Mouse (Mus musculus) midbrain, embryonic 13.5 days (tissue): Measurements from ENCODE around the gene Zdhhc19. TPM values are rescaled to one million over a fixed set of nuclear protein-coding genes. Genes with fewer than 3 reads are reported as not detected.
"Not testable (repeated sequence)": the region's sequence is repeated elsewhere in the genome, so short reads cannot be mapped to it uniquely, and the experiment has no call there.

Experiments used
- ATAC-seq: fragments of 200-750 bp; cut with Nextera tagmentation; 2 replicates; pipeline ENCODE4 v1.8.0; 2017; ENCODE audit warnings: mild to moderate bottlenecking, moderate TSS enrichment, moderate library complexity
- H3K27ac ChIP-seq: fragments of 300-500 bp; sonication (generic); 2 replicates; pipeline ENCODE4 v1.5.1; 2015; ENCODE audit warnings: inconsistent platforms, mild to moderate bottlenecking, moderate library complexity
- H3K27me3 ChIP-seq: fragments of 300-500 bp; sonication (generic); 2 replicates; pipeline ENCODE4 v1.6.1; 2015; ENCODE audit warnings: mild to moderate bottlenecking, inconsistent platforms
- H3K36me3 ChIP-seq: fragments of 300-500 bp; sonication (generic); 2 replicates; pipeline ENCODE4 v1.6.1; 2015; ENCODE audit warnings: mild to moderate bottlenecking, inconsistent platforms
- H3K4me1 ChIP-seq: fragments of 300-500 bp; sonication (generic); replicated peaks from 2 replicates; pipeline ENCODE4 v1.6.1; 2015; ENCODE audit warnings: inconsistent platforms
- H3K4me2 ChIP-seq: fragments of 300-500 bp; sonication (generic); replicated peaks from 2 replicates; pipeline ENCODE4 v1.6.1; 2015; ENCODE audit warnings: moderate library complexity, mild to moderate bottlenecking, inconsistent platforms
- H3K4me3 ChIP-seq: fragments of 300-500 bp; sonication (generic); replicated peaks from 2 replicates; pipeline ENCODE4 v1.5.1; 2015; ENCODE audit warnings: mild to moderate bottlenecking, inconsistent platforms
- H3K9ac ChIP-seq: fragments of 300-500 bp; sonication (generic); replicated peaks from 2 replicates; pipeline ENCODE4 v1.6.1; 2015; ENCODE audit warnings: mild to moderate bottlenecking, inconsistent platforms
- H3K9me3 ChIP-seq: fragments of 300-500 bp; sonication (generic); 2 replicates; pipeline ENCODE4 v1.6.1; 2016; ENCODE audit warnings: mild to moderate bottlenecking, inconsistent platforms
- WGBS: fragments of 180-500 bp; shearing (Covaris S2); methylation state at CpG from one replicate; pipeline ENCODE4 v1.1.7; 2015; 5-methylcytosine and 5-hydroxymethylcytosine counted together
- polyA plus RNA-seq: library from polyadenylated mRNA; unstranded; fragments of >200 nt; fragmentation: Nextera tagmentation; extraction: Ambion mirVana; gene quantifications from 2 replicates; pipeline ENCODE4 v1.2.1, GENCODE M21; 2015

Gene Zdhhc19
- polyA plus RNA-seq, 1 experiment from 2014 or later: not detected

DNA sequence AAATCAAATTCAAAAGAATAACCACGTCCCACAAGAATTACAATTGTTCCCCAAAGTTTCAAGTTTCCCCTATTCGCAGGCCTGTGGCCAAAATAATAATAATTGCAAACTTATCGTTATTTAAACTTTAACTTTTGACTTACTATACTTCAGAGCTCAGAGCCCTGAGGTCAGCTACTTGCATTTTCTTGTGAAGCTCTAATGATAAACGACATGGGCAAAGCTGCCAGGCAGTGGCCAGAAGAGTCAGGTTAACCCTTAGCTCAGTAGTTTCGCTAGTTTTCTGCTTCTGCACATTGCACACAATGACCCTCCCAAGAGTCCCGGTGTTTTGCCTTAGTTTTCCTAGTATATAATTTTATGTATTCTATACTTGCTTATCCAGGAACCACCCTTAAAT lies 1.7 kb upstream of the Zdhhc19 start:
- 80% methylated on average over 6 of the region's 6 CpGs for WGBS
- not testable (repeated sequence) for ATAC-seq, H3K4me2 ChIP-seq

DNA sequence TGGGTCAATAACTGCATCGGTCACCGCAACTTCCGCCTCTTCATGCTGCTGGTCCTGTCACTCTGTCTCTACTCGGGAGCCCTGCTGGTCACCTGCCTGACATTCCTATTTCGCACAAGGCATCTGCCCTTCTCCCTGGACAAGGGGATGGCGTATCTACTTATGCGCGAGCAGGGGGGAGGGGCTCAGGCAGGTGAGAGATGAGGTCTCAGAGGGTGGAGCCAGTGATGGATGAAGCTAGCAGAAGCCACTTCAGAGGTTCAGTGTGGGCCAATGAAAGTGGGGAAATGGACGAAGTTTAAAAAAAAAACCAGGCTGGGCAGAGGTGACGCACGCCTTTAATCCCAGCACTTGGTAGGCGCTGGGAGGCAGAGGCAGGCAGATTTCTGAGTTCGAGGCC lies 2.9 kb downstream of the Zdhhc19 start:
- Histone ChIP-seq H3K4me2 (peak overlapping the region; percentile 57; the same call in 1 of the 2 replicates), H3K36me3 (no peaks in the 10 kb centered on the region), H3K9ac (no peak overlapping the region), H3K27ac (no peak overlapping the region), H3K27me3 (no peaks in the 10 kb centered on the region), H3K9me3 (no peaks in the 10 kb centered on the region), H3K4me3 (0 out of 2 replicates have a peak overlapping the region, but pooled peaks have one; percentile 36), H3K4me1 (no peaks in the 10 kb centered on the region)
- peak; percentile 28; the same call in 1 of the 2 replicates for ATAC-seq
- WGBS: 70% methylated on average over 13 of the region's 13 CpGs

More for the DNA sequence above, 1.7 kb upstream of the Zdhhc19 start:
- H3K27ac ChIP-seq, H3K9me3 ChIP-seq, H3K4me1 ChIP-seq, H3K4me3 ChIP-seq, H3K27me3 ChIP-seq, H3K9ac ChIP-seq, H3K36me3 ChIP-seq: not testable (repeated sequence)

DNA sequence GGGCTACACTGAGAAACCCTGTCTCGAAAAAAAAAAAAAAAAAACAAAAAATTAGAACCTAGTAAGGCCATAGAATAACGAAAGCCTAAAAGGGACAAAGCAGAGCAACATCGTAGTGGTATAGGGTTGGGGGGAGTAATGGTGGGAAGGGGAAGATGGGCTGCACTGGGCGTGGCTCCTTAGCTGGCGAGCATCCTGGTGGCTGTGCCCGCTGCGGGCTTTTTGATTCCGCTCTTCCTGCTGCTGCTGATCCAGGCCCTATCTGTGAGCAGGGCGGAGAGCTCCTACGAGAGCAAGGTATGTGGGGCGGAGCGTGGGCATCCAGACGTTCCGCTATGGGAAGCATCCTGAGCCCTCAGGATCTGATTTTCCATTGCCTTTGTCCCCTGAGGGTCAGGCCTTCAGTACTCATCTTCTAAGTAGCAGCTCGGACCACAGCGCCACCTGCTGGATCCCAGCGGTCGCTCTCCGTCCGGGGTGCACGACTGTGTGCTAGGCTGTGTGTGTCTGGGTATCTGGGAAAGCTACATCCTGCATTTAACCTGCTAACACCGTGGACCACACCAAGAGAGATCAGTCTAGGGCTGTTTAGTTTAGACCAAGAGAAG lies 3.5 kb downstream of the Zdhhc19 start:
- Histone ChIP-seq H3K4me3 (peak overlapping the region; percentile 36), H3K36me3 (no peaks in the 10 kb centered on the region), H3K4me1 (no peaks in the 10 kb centered on the region), H3K27me3 (no peaks in the 10 kb centered on the region), H3K4me2 (peak overlapping the region; percentile 57), H3K9me3 (no peaks in the 10 kb centered on the region), H3K27ac (no peak overlapping the region; the same call in 1 of the 2 replicates), H3K9ac (peak overlapping the region; percentile 61)
- WGBS: 12% methylated on average over 22 of the region's 22 CpGs
- ATAC-seq: peak; percentile 96

DNA sequence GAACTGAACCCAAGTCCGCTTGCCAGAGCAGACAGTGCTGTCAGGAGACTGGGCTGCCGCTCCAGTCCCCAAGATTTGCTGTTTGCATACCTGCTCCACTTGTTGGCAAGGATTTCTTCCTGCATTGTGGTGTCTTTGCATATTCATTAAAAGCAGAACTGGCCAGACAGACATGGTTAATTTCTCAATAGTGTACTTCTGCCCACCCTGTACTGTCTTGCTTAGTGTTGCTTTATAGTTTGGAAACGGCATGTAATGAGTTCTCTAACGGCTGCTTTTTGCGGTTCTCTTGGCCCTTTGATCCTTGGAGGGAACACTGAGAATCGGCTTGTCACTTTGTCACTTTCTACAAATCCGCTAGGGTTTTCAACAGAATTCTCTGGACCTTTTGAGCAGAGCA lies 5.4 kb downstream of the Zdhhc19 start:
- WGBS: 77% methylated on average over 7 of the region's 7 CpGs
- H3K4me3 ChIP-seq: no peak overlapping the region
- no peak overlapping the region for H3K27ac ChIP-seq
- no peak overlapping the region for H3K4me2 ChIP-seq
- no peaks in the 10 kb centered on the region for H3K4me1 ChIP-seq
- ATAC-seq: no peak
- H3K27me3 ChIP-seq: peaks cover 3% of the 10 kb centered on the region; the same call in 1 of the 2 replicates
- no peaks in the 10 kb centered on the region for H3K36me3 ChIP-seq
- no peak overlapping the region for H3K9ac ChIP-seq
- no peaks in the 10 kb centered on the region for H3K9me3 ChIP-seq

DNA sequence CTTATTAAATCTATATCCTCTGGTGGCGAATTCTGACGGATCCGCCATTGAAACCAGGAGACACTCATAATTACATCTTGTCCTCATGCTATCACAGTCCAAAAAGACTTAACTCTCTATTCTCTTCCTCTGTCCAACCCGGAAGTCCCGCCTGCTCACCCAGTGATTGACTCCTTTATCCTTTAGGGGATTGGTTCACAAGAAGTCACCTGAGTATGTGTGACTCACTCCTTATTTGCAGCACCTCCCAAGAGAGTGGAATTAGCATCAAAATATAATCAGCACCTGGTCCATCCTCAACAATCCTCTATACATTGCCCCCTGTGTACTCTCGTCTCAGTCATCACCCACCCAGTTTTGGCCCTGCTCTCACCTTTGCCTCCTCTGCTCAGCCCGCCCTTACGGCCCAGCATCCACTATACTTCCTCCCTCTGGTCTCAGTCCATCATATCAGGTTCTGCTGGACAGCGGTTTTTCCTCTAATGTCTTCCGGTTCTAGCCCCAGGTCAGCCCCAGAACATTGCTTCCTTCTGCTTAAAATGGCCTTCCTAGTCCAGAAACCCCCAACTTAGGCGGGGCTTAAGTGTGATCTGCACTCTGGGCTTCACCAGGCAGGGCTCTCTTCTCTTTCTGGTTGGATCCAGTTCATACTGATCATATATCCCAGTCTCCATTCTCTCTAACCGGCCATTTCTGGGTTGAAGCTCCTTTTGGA lies 6.7 kb downstream of the Zdhhc19 start:
- Histone ChIP-seq H3K27ac (no peak overlapping the region), H3K36me3 (no peaks in the 10 kb centered on the region), H3K4me2 (no peak overlapping the region), H3K9ac (no peak overlapping the region), H3K4me1 (no peaks in the 10 kb centered on the region), H3K4me3 (no peak overlapping the region), H3K27me3 (peaks cover 3% of the 10 kb centered on the region; the same call in 1 of the 2 replicates), H3K9me3 (no peaks in the 10 kb centered on the region)
- no peak for ATAC-seq
- 89% methylated on average over 12 of the region's 12 CpGs for WGBS

DNA sequence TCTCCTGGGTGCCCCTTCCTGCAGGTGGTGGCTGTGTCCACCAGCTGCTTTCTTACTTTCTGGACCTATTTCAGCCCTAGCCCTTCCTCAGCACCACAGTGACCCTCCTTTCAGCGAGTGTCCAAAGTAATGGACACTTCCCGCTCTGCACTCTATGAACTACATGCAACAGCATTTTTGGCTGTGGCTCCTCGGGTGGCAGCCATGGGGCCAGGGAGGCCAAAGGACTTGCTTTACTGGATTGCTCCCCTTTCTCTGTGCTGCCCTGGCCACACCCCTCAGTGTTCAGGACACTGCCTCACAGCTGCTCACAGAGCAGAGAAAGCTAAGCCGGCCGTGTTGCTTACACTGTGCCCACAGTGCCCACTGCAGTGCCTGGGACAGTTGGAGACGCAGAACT lies 7.6 kb downstream of the Zdhhc19 start:
- no peak overlapping the region for H3K9ac ChIP-seq
- no peaks in the 10 kb centered on the region; the same call in 1 of the 2 replicates for H3K4me1 ChIP-seq
- H3K27ac ChIP-seq: no peak overlapping the region
- no peak overlapping the region for H3K4me3 ChIP-seq
- H3K9me3 ChIP-seq: no peaks in the 10 kb centered on the region
- 75% methylated on average over 6 of the region's 6 CpGs for WGBS
- H3K4me2 ChIP-seq: no peak overlapping the region
- peaks cover 3% of the 10 kb centered on the region; the same call in 1 of the 2 replicates for H3K27me3 ChIP-seq
- H3K36me3 ChIP-seq: no peaks in the 10 kb centered on the region
- no peak for ATAC-seq

DNA sequence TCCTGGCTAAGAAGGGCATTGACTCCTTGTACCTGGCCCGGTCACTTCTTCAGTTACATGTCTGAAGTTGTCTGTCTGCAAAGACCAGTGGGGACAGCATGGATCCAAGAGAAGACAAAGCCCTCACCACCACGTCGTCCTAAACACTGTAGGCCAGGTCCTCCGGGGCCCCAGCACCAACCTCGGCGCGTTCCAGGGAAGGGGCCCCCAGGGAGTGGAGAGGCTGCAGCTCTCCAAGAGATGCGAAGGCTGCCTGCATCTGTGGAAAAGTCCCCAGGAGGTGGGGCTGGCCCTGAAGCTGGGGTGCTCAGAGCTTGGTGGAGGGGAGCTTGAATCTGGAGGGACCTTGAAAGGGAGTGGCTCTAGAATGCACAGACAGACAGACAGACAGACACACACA lies 10.2 kb downstream of the Zdhhc19 start:
- Histone ChIP-seq H3K36me3 (no peaks in the 10 kb centered on the region), H3K27me3 (peaks cover 3% of the 10 kb centered on the region; the same call in 1 of the 2 replicates), H3K27ac (no peak overlapping the region), H3K4me2 (no peak overlapping the region), H3K9me3 (no peaks in the 10 kb centered on the region), H3K4me3 (no peak overlapping the region), H3K9ac (no peak overlapping the region), H3K4me1 (peaks cover 16% of the 10 kb centered on the region)
- WGBS: 79% methylated on average over 8 of the region's 8 CpGs
- no peak for ATAC-seq

DNA sequence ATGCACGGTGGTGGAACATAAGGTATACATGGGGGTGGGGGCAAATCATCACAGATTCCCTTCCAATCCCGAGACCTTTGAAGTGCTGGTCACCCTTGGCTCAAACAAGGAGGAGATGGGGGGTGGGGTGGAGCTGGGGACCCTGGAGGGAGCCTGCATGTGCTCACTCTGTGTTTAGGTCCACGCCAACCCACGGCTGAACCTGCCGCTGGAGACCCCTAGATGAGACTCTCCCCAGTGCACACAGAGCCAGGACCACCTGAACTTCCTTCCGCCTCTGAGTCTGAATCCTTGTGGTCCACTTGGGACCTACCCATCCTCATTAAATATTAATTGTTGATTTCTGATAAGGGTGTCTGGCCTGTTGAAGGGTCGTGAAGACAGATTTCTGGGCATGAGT lies 10.8 kb downstream of the Zdhhc19 start:
- H3K4me1 ChIP-seq: peaks cover 17% of the 10 kb centered on the region
- no peak for ATAC-seq
- no peak overlapping the region for H3K4me3 ChIP-seq
- H3K27me3 ChIP-seq: peaks cover 3% of the 10 kb centered on the region; the same call in 1 of the 2 replicates
- no peak overlapping the region for H3K27ac ChIP-seq
- H3K4me2 ChIP-seq: no peak overlapping the region
- no peaks in the 10 kb centered on the region for H3K36me3 ChIP-seq
- H3K9ac ChIP-seq: no peak overlapping the region
- no peaks in the 10 kb centered on the region for H3K9me3 ChIP-seq
- 70% methylated on average over 7 of the region's 7 CpGs for WGBS

DNA sequence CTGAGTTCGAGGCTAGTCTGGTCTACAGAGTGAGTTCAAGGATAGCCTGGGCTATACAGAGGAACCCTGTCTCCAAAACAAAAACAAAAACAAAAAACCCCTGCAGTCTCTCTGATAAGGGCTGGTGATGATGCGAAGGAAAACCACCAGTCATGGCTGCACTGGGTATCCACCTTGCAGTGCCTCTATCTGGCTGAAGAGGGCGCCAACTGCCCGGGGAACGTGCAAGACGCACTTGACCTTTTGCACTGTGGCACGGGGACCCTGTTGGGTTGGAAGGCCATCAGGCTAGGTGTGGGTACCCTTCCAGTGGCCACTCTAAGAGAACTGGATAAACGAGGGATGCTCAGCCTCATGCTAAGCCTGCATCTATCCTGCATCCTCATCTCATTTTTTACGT lies 11.3 kb downstream of the Zdhhc19 start:
- Histone ChIP-seq H3K4me1 (peaks cover 17% of the 10 kb centered on the region), H3K4me3 (no peak overlapping the region), H3K27ac (no peak overlapping the region), H3K9me3 (no peaks in the 10 kb centered on the region), H3K9ac (no peak overlapping the region), H3K27me3 (peaks cover 3% of the 10 kb centered on the region; the same call in 1 of the 2 replicates), H3K36me3 (no peaks in the 10 kb centered on the region), H3K4me2 (no peak overlapping the region)
- no peak for ATAC-seq
- 22% methylated on average over 9 of the region's 9 CpGs for WGBS

DNA sequence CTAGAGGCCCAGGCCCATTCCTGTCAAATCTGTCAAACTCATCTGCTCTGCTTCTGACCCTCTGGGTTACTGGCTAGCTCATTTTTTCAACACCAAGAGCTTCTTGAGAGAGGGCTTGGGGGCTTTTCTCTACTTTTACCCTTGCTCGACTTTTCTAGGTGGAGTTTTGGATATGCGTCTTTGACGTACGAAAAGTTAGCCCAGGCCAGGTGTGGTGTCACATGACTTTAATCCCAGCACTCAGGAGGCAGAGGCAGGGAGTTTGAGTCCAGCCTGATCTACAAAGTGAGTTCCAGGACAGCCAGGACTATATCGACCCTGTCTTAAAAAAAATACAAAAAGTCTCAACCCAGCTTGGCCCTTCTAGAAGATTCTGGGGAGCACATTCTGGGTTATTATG lies 12.0 kb downstream of the Zdhhc19 start:
- Histone ChIP-seq H3K4me2 (no peak overlapping the region), H3K9me3 (no peaks in the 10 kb centered on the region), H3K4me3 (no peak overlapping the region), H3K4me1 (peaks cover 17% of the 10 kb centered on the region), H3K27me3 (peaks cover 3% of the 10 kb centered on the region; the same call in 1 of the 2 replicates), H3K36me3 (no peaks in the 10 kb centered on the region), H3K9ac (no peak overlapping the region), H3K27ac (no peak overlapping the region)
- WGBS: 89% methylated on average over 5 of the region's 5 CpGs
- no peak for ATAC-seq

DNA sequence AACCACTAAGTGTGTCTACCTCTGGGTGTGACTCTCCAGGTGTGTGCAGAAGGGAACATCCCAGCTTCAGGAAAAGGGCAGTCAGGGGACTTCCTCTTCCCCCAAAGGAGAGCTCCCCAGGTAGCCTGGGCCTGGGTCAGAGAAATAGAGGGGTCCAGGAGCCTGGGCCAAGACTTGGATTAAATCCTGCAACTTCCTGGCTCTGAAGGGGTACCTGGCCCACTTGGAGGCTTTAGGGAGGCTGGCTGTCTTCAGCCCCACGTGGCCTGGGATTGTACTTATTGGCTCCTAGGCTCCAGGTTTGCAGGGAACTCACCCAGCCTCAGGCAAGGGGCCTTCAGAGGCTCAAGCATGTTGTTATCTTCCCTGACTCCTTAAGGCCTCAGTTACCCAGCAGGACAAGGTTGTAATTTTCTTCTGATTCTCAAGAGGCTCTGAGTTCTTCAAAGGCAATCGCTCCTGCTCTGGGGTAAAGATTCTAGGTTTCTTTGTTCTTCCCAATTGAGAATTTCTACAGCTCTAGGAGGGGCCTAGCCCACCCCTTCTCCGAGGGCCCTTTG lies 12.5 kb downstream of the Zdhhc19 start:
- Histone ChIP-seq H3K27me3 (peaks cover 3% of the 10 kb centered on the region; the same call in 1 of the 2 replicates), H3K4me2 (no peak overlapping the region), H3K36me3 (no peaks in the 10 kb centered on the region), H3K9ac (no peak overlapping the region), H3K4me3 (no peak overlapping the region), H3K27ac (0 out of 2 replicates have a peak overlapping the region, but pooled peaks have one; percentile 37), H3K4me1 (peaks cover 17% of the 10 kb centered on the region), H3K9me3 (no peaks in the 10 kb centered on the region)
- WGBS: 44% methylated on average over 3 of the region's 3 CpGs
- ATAC-seq: no peak
